Mouse (Mus musculus): ENCODE data around the gene Tgfb2. TPM values are rescaled to one million over a fixed set of nuclear protein-coding genes. Genes with fewer than 3 reads are reported as not detected.

Tgfb2 gene
- polyA plus RNA-seq, 1 experiment: 9.3 TPM

- Histone ChIP-seq H3K4me2 (ENCODE audit: low read depth) (no peak overlapping the region), H3K4me3 (no peak overlapping the region), H3K27me3 (ENCODE audit: control insufficient read depth, insufficient read depth, insufficient read length) (no peaks in the 10 kb centered on the region), H3ac (ENCODE audit: control insufficient read depth, insufficient read length) (no peak overlapping the region), H3K36me3 (ENCODE audit: control insufficient read depth, insufficient read depth) (no peaks in the 10 kb centered on the region), H3K79me2 (ENCODE audit: control insufficient read depth, insufficient read depth) (no peaks in the 10 kb centered on the region)
- no peak for TF ChIP-seq POLR2AphosphoS2 (IDR thresholded peaks at IDR 0.05; ENCODE audit: insufficient read length, low read depth)
- no peak for TF ChIP-seq MYOG (IDR thresholded peaks at IDR 0.05; ENCODE audit: control insufficient read depth in 1 of 3, insufficient read depth in 1 of 3, insufficient read length in 2 of 3, low read depth in 2 of 3)
- no peak for TF ChIP-seq E2F4 (IDR thresholded peaks at IDR 0.05; ENCODE audit: insufficient read depth)
- TF ChIP-seq TCF12 (IDR thresholded peaks at IDR 0.05; ENCODE audit: insufficient read depth, poor library complexity, severe bottlenecking): no peak
- no peak for TF ChIP-seq SRF (IDR thresholded peaks at IDR 0.05; ENCODE audit: control insufficient read depth, insufficient read length, low read depth)
- TF ChIP-seq USF1 (IDR thresholded peaks at IDR 0.05; ENCODE audit: low read depth): no peak
- no peak for TF ChIP-seq REST (IDR thresholded peaks at IDR 0.05; ENCODE audit: insufficient read depth, insufficient read length)
- TF ChIP-seq CEBPB (IDR thresholded peaks at IDR 0.05; ENCODE audit: insufficient read depth, poor library complexity, severe bottlenecking): no peak
- no peak for TF ChIP-seq MYOD1 (IDR thresholded peaks at IDR 0.05; ENCODE audit: control insufficient read depth in 1 of 3, insufficient read length in 2 of 3, low read depth in 2 of 3)
- no peak for TF ChIP-seq MAX (IDR thresholded peaks at IDR 0.05; ENCODE audit: low read depth)
- TF ChIP-seq POLR2A (IDR thresholded peaks at IDR 0.05; ENCODE audit: insufficient read length, low read depth): no peak
- no peak for TF ChIP-seq TCF3 (IDR thresholded peaks at IDR 0.05; ENCODE audit: insufficient read length, low read depth)
These were observed 7.1 kb upstream of the Tgfb2 start for GRCm38 (mm10) chr1:186712802-186713471.

GRCm38 (mm10) chr1:186705203-186705914 is 430 bp downstream of the Tgfb2 start:
- no peaks in the 10 kb centered on the region for H3K27me3 ChIP-seq (ENCODE audit: control insufficient read depth, insufficient read depth, insufficient read length)
- H3K79me2 ChIP-seq (ENCODE audit: control insufficient read depth, insufficient read depth): peaks cover 28% of the 10 kb centered on the region
- TF ChIP-seq POLR2A (IDR thresholded peaks at IDR 0.05; ENCODE audit: insufficient read length, low read depth) (peak; percentile 85), MYOD1 (IDR thresholded peaks at IDR 0.05; ENCODE audit: control insufficient read depth in 1 of 3, insufficient read length in 2 of 3, low read depth in 2 of 3) (peak in 2 of 3 experiments; percentile 31 to 64), MYOG (IDR thresholded peaks at IDR 0.05; ENCODE audit: control insufficient read depth in 1 of 3, insufficient read depth in 1 of 3, insufficient read length in 2 of 3, low read depth in 2 of 3) (peak in 1 of 3 experiments; percentile 40), TCF3 (IDR thresholded peaks at IDR 0.05; ENCODE audit: insufficient read length, low read depth) (peak; percentile 11), CEBPB (IDR thresholded peaks at IDR 0.05; ENCODE audit: insufficient read depth, poor library complexity, severe bottlenecking) (no peak), POLR2AphosphoS2 (IDR thresholded peaks at IDR 0.05; ENCODE audit: insufficient read length, low read depth) (peak; percentile 79)
- no peaks in the 10 kb centered on the region for H3K36me3 ChIP-seq (ENCODE audit: control insufficient read depth, insufficient read depth)
- H3K4me2 ChIP-seq (ENCODE audit: low read depth): peak overlapping the region; percentile 92
- peak overlapping the region; percentile 11 for H3ac ChIP-seq (ENCODE audit: control insufficient read depth, insufficient read length)
- peak overlapping the region; percentile 96 for H3K4me3 ChIP-seq

- TF ChIP-seq CEBPB (IDR thresholded peaks at IDR 0.05; ENCODE audit: insufficient read depth, poor library complexity, severe bottlenecking): no peak
- peak; percentile 45 for TF ChIP-seq POLR2AphosphoS2 (IDR thresholded peaks at IDR 0.05; ENCODE audit: insufficient read length, low read depth)
- Histone ChIP-seq H3K79me2 (ENCODE audit: control insufficient read depth, insufficient read depth) (peaks cover 36% of the 10 kb centered on the region), H3ac (ENCODE audit: control insufficient read depth, insufficient read length) (peak overlapping the region; percentile 11), H3K36me3 (ENCODE audit: control insufficient read depth, insufficient read depth) (no peaks in the 10 kb centered on the region), H3K4me3 (peak overlapping the region; percentile 96), H3K27me3 (ENCODE audit: control insufficient read depth, insufficient read depth, insufficient read length) (no peaks in the 10 kb centered on the region), H3K4me2 (ENCODE audit: low read depth) (peak overlapping the region; percentile 92)
These were observed 1.6 kb downstream of the Tgfb2 start for GRCm38 (mm10) chr1:186703980-186704701.

DNA sequence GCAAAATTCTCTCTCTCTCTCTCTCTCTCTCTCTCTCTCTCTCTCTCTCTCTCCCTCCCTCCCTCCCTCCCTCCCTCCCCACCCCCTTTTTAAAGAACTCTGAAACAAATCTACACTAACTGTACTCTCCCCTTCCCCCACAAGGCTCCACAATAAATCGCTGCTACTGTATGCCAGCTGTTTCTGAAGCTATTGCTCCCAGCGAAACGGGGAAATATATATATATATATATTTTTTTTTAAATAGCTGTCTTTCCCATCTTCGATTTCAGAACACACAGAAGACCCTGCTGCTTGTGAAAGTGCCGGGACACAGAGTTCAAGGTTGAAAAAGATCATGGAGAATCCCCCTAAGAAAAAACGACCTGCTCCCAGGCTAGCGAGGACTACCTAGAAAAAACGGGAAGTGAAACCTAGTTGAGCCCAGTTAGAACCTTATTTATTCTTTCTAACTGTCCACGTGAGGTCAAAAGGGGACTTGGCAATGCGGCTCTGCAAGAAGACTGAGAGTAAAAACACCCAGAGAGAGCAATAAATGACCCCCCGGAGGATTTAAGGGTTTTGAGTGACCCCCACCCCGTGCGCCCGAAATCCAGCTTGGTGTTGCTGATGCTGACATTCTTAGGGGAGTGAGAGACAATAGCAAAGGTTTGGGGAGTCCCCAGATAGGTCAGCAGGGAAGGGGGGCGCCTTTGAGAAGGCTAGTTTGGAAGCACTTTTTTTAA is 2.4 kb downstream of the Tgfb2 start:
- no peak for TF ChIP-seq TCF3 (IDR thresholded peaks at IDR 0.05; ENCODE audit: insufficient read length, low read depth)
- TF ChIP-seq USF1 (IDR thresholded peaks at IDR 0.05; ENCODE audit: low read depth): no peak
- TF ChIP-seq CEBPB (IDR thresholded peaks at IDR 0.05; ENCODE audit: insufficient read depth, poor library complexity, severe bottlenecking): no peak
- TF ChIP-seq MAX (IDR thresholded peaks at IDR 0.05; ENCODE audit: low read depth): no peak
- TF ChIP-seq POLR2A (IDR thresholded peaks at IDR 0.05; ENCODE audit: insufficient read length, low read depth): no peak
- no peak for TF ChIP-seq POLR2AphosphoS2 (IDR thresholded peaks at IDR 0.05; ENCODE audit: insufficient read length, low read depth)
- TF ChIP-seq TCF12 (IDR thresholded peaks at IDR 0.05; ENCODE audit: insufficient read depth, poor library complexity, severe bottlenecking): no peak
- no peak for TF ChIP-seq MYOG (IDR thresholded peaks at IDR 0.05; ENCODE audit: control insufficient read depth in 1 of 3, insufficient read depth in 1 of 3, insufficient read length in 2 of 3, low read depth in 2 of 3)
- no peak for TF ChIP-seq E2F4 (IDR thresholded peaks at IDR 0.05; ENCODE audit: insufficient read depth)
- no peak for TF ChIP-seq SRF (IDR thresholded peaks at IDR 0.05; ENCODE audit: control insufficient read depth, insufficient read length, low read depth)
- TF ChIP-seq MYOD1 (IDR thresholded peaks at IDR 0.05; ENCODE audit: control insufficient read depth in 1 of 3, insufficient read length in 2 of 3, low read depth in 2 of 3): no peak
- TF ChIP-seq REST (IDR thresholded peaks at IDR 0.05; ENCODE audit: insufficient read depth, insufficient read length): no peak

More for the DNA sequence above, 2.4 kb downstream of the Tgfb2 start:
- H3K4me3 ChIP-seq: peak overlapping the region; percentile 96
- H3ac ChIP-seq (ENCODE audit: control insufficient read depth, insufficient read length): peak overlapping the region; percentile 11
- H3K4me2 ChIP-seq (ENCODE audit: low read depth): peak overlapping the region; percentile 92
- no peaks in the 10 kb centered on the region for H3K36me3 ChIP-seq (ENCODE audit: control insufficient read depth, insufficient read depth)
- peaks cover 43% of the 10 kb centered on the region for H3K79me2 ChIP-seq (ENCODE audit: control insufficient read depth, insufficient read depth)
- no peaks in the 10 kb centered on the region for H3K27me3 ChIP-seq (ENCODE audit: control insufficient read depth, insufficient read depth, insufficient read length)
